Mouse (Mus musculus): ENCODE measurements around the gene Ece1. TPM values are rescaled to one million over a fixed set of nuclear protein-coding genes. Genes with fewer than 3 reads are reported as not detected.

The Ece1 gene
- total RNA-seq, 1 experiment: 99.2 TPM

DNA sequence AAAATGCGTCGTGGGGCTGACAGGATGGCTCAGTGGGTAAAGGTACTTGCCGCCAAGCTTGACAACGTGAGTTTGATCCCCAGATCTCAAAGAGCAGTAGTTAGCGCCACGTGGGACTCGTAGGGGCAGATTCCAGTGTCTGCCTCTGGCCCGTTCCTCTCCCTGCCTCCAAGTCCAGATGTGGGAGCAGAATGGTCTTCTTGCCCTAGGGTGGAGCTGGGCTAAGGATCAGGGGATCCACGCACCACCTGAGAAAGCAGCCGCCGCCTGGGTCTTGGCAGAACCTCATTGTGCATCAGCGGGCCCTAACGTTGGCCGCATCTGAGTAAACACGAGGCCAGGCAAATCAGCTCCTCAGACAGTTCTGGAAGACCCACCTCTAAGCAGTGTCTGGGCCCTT is 61.0 kb downstream of the Ece1 start:
- Histone ChIP-seq H3K27ac (ENCODE audit: insufficient read depth, low read depth, low read length, poor library complexity, severe bottlenecking) (no peak overlapping the region), H3K36me3 (ENCODE audit: control insufficient read depth, insufficient read depth, low read length, poor library complexity, severe bottlenecking) (peaks cover 23% of the 10 kb centered on the region; the same call in 1 of the 2 replicates), H3K4me3 (ENCODE audit: insufficient read depth in 1 of 2, low read depth in 1 of 2, low read length in 2 of 2, poor library complexity in 1 of 2, severe bottlenecking in 1 of 2) (no peak overlapping the region), H3K9me3 (ENCODE audit: control insufficient read depth, insufficient read depth, low read depth, low read length) (no peaks in the 10 kb centered on the region), H3K9ac (ENCODE audit: insufficient read depth, low read depth, low read length, poor library complexity, severe bottlenecking) (no peak overlapping the region), H3K4me1 (ENCODE audit: control insufficient read depth in 2 of 2, insufficient read depth in 2 of 2, low read length in 2 of 2, poor library complexity in 1 of 2) (peaks cover 0 to 8% of the 10 kb centered on the region in 2 experiments; a peak in 1 of 4 replicates)
- no peak for TF ChIP-seq MAFK (IDR thresholded peaks at IDR 0.05; ENCODE audit: insufficient read depth, low read depth, low read length)
- no peak for TF ChIP-seq ZNF384 (IDR thresholded peaks at IDR 0.05; ENCODE audit: low read depth, low read length)
- no peak for TF ChIP-seq CHD2 (IDR thresholded peaks at IDR 0.05; ENCODE audit: low read depth, low read length)
- no peak for TF ChIP-seq ZC3H11A (IDR thresholded peaks at IDR 0.05; ENCODE audit: borderline replicate concordance, low read depth, low read length)
- TF ChIP-seq HCFC1 (IDR thresholded peaks at IDR 0.05; ENCODE audit: borderline replicate concordance, insufficient read depth, low read length): no peak
- no peak for DNase-seq (ENCODE audit: low read depth, low spot score)
- in situ Hi-C loops (cut with MboI; ENCODE audit: low sequenced_read_pairs in 2 of 2, unreplicated experiment in 2 of 2): no loop called here

- Histone ChIP-seq H3K27ac (ENCODE audit: insufficient read depth, low read depth, low read length, poor library complexity, severe bottlenecking) (no peak overlapping the region), H3K36me3 (ENCODE audit: control insufficient read depth, insufficient read depth, low read length, poor library complexity, severe bottlenecking) (peaks cover 26% of the 10 kb centered on the region; the same call in 1 of the 2 replicates), H3K9ac (ENCODE audit: insufficient read depth, low read depth, low read length, poor library complexity, severe bottlenecking) (no peak overlapping the region), H3K9me3 (ENCODE audit: control insufficient read depth, insufficient read depth, low read depth, low read length) (no peaks in the 10 kb centered on the region), H3K4me1 (ENCODE audit: control insufficient read depth in 2 of 2, insufficient read depth in 2 of 2, low read length in 2 of 2, poor library complexity in 1 of 2) (peaks cover 0 to 4% of the 10 kb centered on the region in 2 experiments; a peak in 1 of 4 replicates), H3K4me3 (ENCODE audit: insufficient read depth in 1 of 2, low read depth in 1 of 2, low read length in 2 of 2, poor library complexity in 1 of 2, severe bottlenecking in 1 of 2) (no peak overlapping the region)
- no peak for DNase-seq (ENCODE audit: low read depth, low spot score)
- in situ Hi-C loops (cut with MboI; ENCODE audit: low sequenced_read_pairs in 2 of 2, unreplicated experiment in 2 of 2): no loop called here
- TF ChIP-seq ZC3H11A (IDR thresholded peaks at IDR 0.05; ENCODE audit: borderline replicate concordance, low read depth, low read length) (no peak), ZNF384 (IDR thresholded peaks at IDR 0.05; ENCODE audit: low read depth, low read length) (no peak), CHD2 (IDR thresholded peaks at IDR 0.05; ENCODE audit: low read depth, low read length) (no peak), MAFK (IDR thresholded peaks at IDR 0.05; ENCODE audit: insufficient read depth, low read depth, low read length) (no peak), HCFC1 (IDR thresholded peaks at IDR 0.05; ENCODE audit: borderline replicate concordance, insufficient read depth, low read length) (no peak)
Measured at GRCm38 (mm10) chr4:137925176-137925575, 63.1 kb downstream of the Ece1 start.

DNA sequence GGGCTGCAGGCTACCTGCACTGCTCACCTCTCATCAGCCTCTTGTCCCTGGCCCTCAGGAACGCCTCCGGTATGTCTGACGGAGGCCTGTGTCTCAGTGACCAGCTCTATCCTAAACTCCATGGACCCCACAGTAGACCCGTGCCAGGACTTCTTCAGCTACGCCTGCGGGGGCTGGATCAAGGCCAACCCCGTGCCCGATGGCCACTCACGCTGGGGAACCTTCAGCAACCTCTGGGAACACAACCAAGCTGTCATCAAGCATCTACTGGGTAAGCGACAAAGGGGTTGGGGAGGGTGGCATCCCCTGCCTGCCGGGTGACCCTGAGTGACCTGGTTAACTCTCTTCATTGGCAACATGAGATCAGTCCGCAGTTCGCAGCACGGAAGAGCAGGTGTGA is 64.1 kb downstream of the Ece1 start:
- peaks cover 25% of the 10 kb centered on the region; the same call in 1 of the 2 replicates for H3K36me3 ChIP-seq (ENCODE audit: control insufficient read depth, insufficient read depth, low read length, poor library complexity, severe bottlenecking)
- peaks cover 0 to 8% of the 10 kb centered on the region in 2 experiments; a peak in 2 of 4 replicates for H3K4me1 ChIP-seq (ENCODE audit: control insufficient read depth in 2 of 2, insufficient read depth in 2 of 2, low read length in 2 of 2, poor library complexity in 1 of 2)
- no peaks in the 10 kb centered on the region for H3K9me3 ChIP-seq (ENCODE audit: control insufficient read depth, insufficient read depth, low read depth, low read length)
- TF ChIP-seq HCFC1 (IDR thresholded peaks at IDR 0.05; ENCODE audit: borderline replicate concordance, insufficient read depth, low read length): no peak
- TF ChIP-seq ZNF384 (IDR thresholded peaks at IDR 0.05; ENCODE audit: low read depth, low read length): no peak
- TF ChIP-seq ZC3H11A (IDR thresholded peaks at IDR 0.05; ENCODE audit: borderline replicate concordance, low read depth, low read length): no peak
- TF ChIP-seq CHD2 (IDR thresholded peaks at IDR 0.05; ENCODE audit: low read depth, low read length): no peak
- TF ChIP-seq MAFK (IDR thresholded peaks at IDR 0.05; ENCODE audit: insufficient read depth, low read depth, low read length): no peak
- no peak overlapping the region for H3K9ac ChIP-seq (ENCODE audit: insufficient read depth, low read depth, low read length, poor library complexity, severe bottlenecking)
- no peak overlapping the region for H3K27ac ChIP-seq (ENCODE audit: insufficient read depth, low read depth, low read length, poor library complexity, severe bottlenecking)
- DNase-seq (ENCODE audit: low read depth, low spot score): no peak
- in situ Hi-C loops (cut with MboI; ENCODE audit: low sequenced_read_pairs in 2 of 2, unreplicated experiment in 2 of 2): no loop called here
- no peak overlapping the region for H3K4me3 ChIP-seq (ENCODE audit: insufficient read depth in 1 of 2, low read depth in 1 of 2, low read length in 2 of 2, poor library complexity in 1 of 2, severe bottlenecking in 1 of 2)

- no peak for TF ChIP-seq ZC3H11A (IDR thresholded peaks at IDR 0.05; ENCODE audit: borderline replicate concordance, low read depth, low read length)
- TF ChIP-seq ZNF384 (IDR thresholded peaks at IDR 0.05; ENCODE audit: low read depth, low read length): no peak
- no peak for TF ChIP-seq MAFK (IDR thresholded peaks at IDR 0.05; ENCODE audit: insufficient read depth, low read depth, low read length)
- no peak for TF ChIP-seq HCFC1 (IDR thresholded peaks at IDR 0.05; ENCODE audit: borderline replicate concordance, insufficient read depth, low read length)
- TF ChIP-seq CHD2 (IDR thresholded peaks at IDR 0.05; ENCODE audit: low read depth, low read length): no peak
Measured at GRCm38 (mm10) chr4:137927136-137927535, 65.1 kb downstream of the Ece1 start.

More at GRCm38 (mm10) chr4:137927136-137927535, 65.1 kb downstream of the Ece1 start:
- Histone ChIP-seq H3K9me3 (ENCODE audit: control insufficient read depth, insufficient read depth, low read depth, low read length) (no peaks in the 10 kb centered on the region), H3K27ac (ENCODE audit: insufficient read depth, low read depth, low read length, poor library complexity, severe bottlenecking) (no peak overlapping the region), H3K36me3 (ENCODE audit: control insufficient read depth, insufficient read depth, low read length, poor library complexity, severe bottlenecking) (peaks cover 25% of the 10 kb centered on the region; the same call in 1 of the 2 replicates), H3K9ac (ENCODE audit: insufficient read depth, low read depth, low read length, poor library complexity, severe bottlenecking) (no peak overlapping the region), H3K4me3 (ENCODE audit: insufficient read depth in 1 of 2, low read depth in 1 of 2, low read length in 2 of 2, poor library complexity in 1 of 2, severe bottlenecking in 1 of 2) (no peak overlapping the region), H3K4me1 (ENCODE audit: control insufficient read depth in 2 of 2, insufficient read depth in 2 of 2, low read length in 2 of 2, poor library complexity in 1 of 2) (peaks cover 0 to 7% of the 10 kb centered on the region in 2 experiments; a peak in 2 of 4 replicates)
- in situ Hi-C loops (cut with MboI; ENCODE audit: low sequenced_read_pairs in 2 of 2, unreplicated experiment in 2 of 2): no loop called here
- DNase-seq (ENCODE audit: low read depth, low spot score): no peak
